Mouse (Mus musculus) fibroblast of lung, adult 2 months (primary cell): Measurements from ENCODE around the gene Zfp64.

Experiments
- DNase-seq: peaks from one replicate; pipeline ENCODE4 v3.0.0-alpha.2; 2011; ENCODE audit warnings: low read depth

Gene Zfp64

GRCm38 (mm10) chr2:168954835-168955716 lies at the start of gene Zfp64:
TSS of gene Zfp64 (minus strand) at chr2:168955587.
- peak; percentile 88 for DNase-seq

GRCm38 (mm10) chr2:168992642-168993420 lies 37.4 kb upstream of the Zfp64 start:
- DNase-seq: no peak

- no peak for DNase-seq
Measured at GRCm38 (mm10) chr2:168990957-168991356, 35.6 kb upstream of the Zfp64 start.

GRCm38 (mm10) chr2:168990061-168990753 lies 34.8 kb upstream of the Zfp64 start:
- DNase-seq: no peak

- no peak for DNase-seq
Measured at GRCm38 (mm10) chr2:168988056-168988455, 32.7 kb upstream of the Zfp64 start.

- DNase-seq: no peak
Measured at GRCm38 (mm10) chr2:168987421-168987820, 32.0 kb upstream of the Zfp64 start.

- no peak for DNase-seq
Measured at GRCm38 (mm10) chr2:168981951-168982350, 26.6 kb upstream of the Zfp64 start.

- no peak for DNase-seq
Measured at GRCm38 (mm10) chr2:168981448-168981847, 26.1 kb upstream of the Zfp64 start.

GRCm38 (mm10) chr2:168980859-168981258 lies 25.5 kb upstream of the Zfp64 start:
- no peak for DNase-seq

GRCm38 (mm10) chr2:168979742-168980141 lies 24.4 kb upstream of the Zfp64 start:
- DNase-seq: no peak

GRCm38 (mm10) chr2:168978031-168978430 lies 22.6 kb upstream of the Zfp64 start:
- no peak for DNase-seq

- DNase-seq: no peak
Measured at GRCm38 (mm10) chr2:168970131-168970530, 14.7 kb upstream of the Zfp64 start.

- no peak for DNase-seq
Measured at GRCm38 (mm10) chr2:168968136-168968925, 12.9 kb upstream of the Zfp64 start.

- no peak for DNase-seq
Measured at GRCm38 (mm10) chr2:168966525-168966924, 11.1 kb upstream of the Zfp64 start.

GRCm38 (mm10) chr2:168964849-168965248 lies 9.5 kb upstream of the Zfp64 start:
- DNase-seq: no peak

GRCm38 (mm10) chr2:168961729-168962666 lies 6.6 kb upstream of the Zfp64 start:
- DNase-seq: no peak

GRCm38 (mm10) chr2:168960814-168961213 lies 5.4 kb upstream of the Zfp64 start:
- DNase-seq: no peak

- no peak for DNase-seq
Measured at GRCm38 (mm10) chr2:168959339-168959885, 4.0 kb upstream of the Zfp64 start.

GRCm38 (mm10) chr2:168955850-168956346 lies 511 bp upstream of the Zfp64 start:
- DNase-seq: no peak

- DNase-seq: no peak
Measured at GRCm38 (mm10) chr2:168954376-168954775, 1.0 kb downstream of the Zfp64 start.
